Mouse (Mus musculus): ENCODE data around the gene Tcn2. TPM values are rescaled to one million over a fixed set of nuclear protein-coding genes. Genes with fewer than 3 reads are reported as not detected.
"Not testable (repeated sequence)": the region's sequence is repeated elsewhere in the genome, so short reads cannot be mapped to it uniquely, and the experiment has no call there.

Gene Tcn2
- total RNA-seq (2021), result 10 to 100 TPM; 44.5 to 54.0 TPM
- long read RNA-seq, experiment 1, transcript Tcn2-207 (10 exons, 2,027 nt), result major isoform, 19 of 57 reads
- long read RNA-seq, experiment 1, transcript Tcn2-205 (10 exons, 1,943 nt), result minor isoform, 5 of 57 reads
- long read RNA-seq, experiment 1, transcript Tcn2-203 (10 exons, 1,949 nt), result minor isoform, 16 of 57 reads
- long read RNA-seq, experiment 1, partial matches to known transcripts, result 5 of 57 reads
- long read RNA-seq, experiment 1, other reads (novel, unspliced or antisense), result 9 of 57 reads
- long read RNA-seq, experiment 2, transcript Tcn2-203 (10 exons, 1,949 nt), result major isoform, 21 of 68 reads
- long read RNA-seq, experiment 2, transcript Tcn2-207 (10 exons, 2,027 nt), result minor isoform, 20 of 68 reads
- long read RNA-seq, experiment 2, partial matches to known transcripts, result 9 of 68 reads
- long read RNA-seq, experiment 2, other reads (novel, unspliced or antisense), result 12 of 68 reads

DNA sequence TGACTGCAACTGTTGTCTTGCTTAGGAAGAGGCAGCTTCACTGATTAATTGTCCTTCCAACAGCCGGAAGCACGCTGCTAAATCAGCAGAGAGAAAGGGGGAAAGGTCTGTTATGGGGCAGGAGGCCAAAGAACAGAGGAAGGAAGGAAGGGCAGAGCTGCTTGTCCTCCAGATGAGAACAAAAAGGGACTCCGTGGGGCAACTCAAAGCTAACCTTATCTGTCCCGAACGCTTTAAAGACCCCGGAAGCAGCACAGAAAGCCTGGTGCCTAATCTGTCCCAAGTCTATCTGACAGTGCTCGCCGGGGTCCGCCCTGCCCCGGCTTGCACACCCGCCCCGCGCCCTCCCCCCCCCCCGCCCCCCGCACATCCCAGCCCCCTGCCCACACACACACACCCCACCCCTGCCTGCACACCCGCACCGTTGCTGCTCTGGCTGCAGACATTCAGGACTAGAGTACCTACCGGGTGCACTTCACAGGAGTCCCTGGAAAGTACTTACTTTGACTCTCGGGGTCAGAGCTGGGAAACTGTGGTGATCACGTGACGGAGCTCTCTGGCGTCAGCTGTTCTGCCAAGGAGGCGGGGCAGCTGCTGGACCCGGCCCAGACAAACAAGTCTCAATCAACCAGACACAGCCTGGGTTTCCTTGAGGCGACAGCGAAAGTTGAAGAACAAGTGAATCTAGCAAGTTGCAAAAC, at the start of gene Tcn2:
Gene Tcn2 (minus strand): TSS at position 649 of the 701 bp plus-strand sequence.
- peak; percentile 88 to 91 for DNase-seq
- intact Hi-C loops (cut with DNase I), result no loop called here

DNA sequence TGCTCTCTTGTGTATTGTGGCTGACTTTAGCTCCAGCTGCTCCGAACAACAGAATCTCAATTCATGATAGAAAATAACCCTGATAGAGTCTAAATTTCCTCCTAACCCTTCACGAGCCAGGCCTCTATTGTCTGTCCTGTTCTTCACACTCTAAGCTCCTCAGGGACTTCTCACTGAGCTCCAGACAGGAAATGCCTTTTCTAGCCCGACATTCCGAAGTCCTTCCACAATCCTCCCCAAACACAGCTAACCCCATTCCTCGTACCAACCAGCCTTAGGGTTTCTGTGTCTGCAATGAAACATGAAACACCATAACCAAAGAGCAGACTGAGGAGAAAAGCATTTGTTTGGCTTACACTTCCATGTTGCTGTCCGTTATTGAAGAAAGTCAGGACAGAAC, 49.6 kb upstream of the Tcn2 start:
- DNase-seq, result no peak
- intact Hi-C loops (cut with DNase I), result no loop called here

DNA sequence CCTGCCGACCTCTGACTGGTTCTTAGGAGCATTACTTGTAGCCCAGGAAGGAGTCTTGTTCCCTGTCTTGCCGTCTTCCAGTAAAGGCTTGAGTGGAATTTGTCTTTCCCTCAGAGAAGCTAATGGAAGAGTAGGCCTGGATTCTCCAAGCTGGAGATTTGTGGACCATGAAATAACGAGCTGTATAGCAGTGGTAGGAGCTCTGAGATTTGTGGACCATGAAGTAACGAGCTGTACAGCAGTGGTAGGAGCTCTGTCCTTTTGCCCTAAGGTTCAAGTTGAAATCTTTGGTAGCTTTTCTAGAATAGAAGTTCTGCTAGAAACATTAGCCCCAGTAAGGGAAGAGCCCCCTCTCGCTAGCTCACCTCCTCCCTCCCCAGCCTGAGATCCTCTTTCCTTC, 46.5 kb upstream of the Tcn2 start:
- DNase-seq, result no peak
- intact Hi-C loops (cut with DNase I), result no loop called here

DNA sequence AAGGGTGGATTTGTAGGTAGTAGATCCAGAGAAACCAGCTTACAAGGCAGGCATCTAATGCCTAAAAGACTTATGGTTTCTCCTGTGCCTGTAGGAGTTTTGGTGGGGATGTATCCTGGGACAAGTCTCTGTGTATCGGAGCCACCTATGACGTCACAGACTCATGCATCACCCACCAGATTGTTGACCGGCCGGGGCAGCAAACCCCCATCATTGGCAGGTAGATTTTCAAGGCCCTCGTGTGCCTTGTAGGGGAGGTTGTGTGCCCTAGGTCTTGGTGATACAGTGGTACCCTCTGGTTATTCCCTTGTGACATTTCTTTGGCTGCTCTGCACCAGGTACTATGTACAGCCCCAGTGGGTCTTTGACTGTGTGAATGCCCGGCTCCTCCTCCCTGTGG, 44.7 kb upstream of the Tcn2 start, which contains the start of gene 4930556J24Rik:
Gene 4930556J24Rik (minus strand): TSS at position 101 of the 400 bp plus-strand sequence.
- intact Hi-C loops (cut with DNase I), result no loop called here
- no peak for DNase-seq

DNA sequence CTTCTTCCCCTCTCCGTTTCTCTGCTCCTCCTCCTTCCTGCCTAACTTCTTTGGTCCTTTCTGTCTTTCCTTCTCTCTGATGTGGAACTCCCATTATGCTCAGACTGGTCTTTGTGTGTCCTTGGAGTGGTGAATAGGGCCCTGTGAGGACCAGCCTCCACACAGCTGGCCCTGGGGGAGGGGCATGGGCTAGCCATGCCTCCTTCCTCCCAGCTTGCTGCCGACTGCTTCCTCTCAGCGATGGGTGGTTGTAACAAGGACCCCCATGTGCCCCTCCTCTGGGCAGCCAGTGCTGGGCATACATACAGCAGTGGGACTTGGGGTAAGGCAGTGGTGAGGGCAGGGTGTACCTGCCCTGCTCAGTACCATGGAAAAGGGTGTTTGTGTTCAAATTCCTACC, 42.4 kb upstream of the Tcn2 start:
- no peak for DNase-seq
- intact Hi-C loops (cut with DNase I), result no loop called here

DNA sequence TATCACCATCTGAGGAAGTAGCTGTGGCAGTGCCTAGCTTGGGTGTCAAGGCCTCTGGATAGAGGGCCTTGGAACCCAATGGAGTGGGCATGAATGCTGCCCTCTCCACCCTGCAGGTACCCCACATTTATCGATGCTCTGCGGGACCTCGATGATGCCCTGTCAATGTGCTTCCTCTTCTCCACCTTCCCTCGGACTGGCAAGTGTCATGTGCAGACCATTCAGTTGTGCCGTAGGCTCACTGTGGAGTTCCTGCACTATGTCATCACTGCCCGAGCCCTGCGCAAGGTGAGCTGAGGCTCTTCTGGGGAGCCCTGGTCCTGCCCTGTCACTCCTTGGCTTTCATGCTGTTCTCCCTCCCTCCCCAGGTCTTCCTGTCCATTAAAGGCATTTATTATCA, 41.1 kb upstream of the Tcn2 start:
- intact Hi-C loops (cut with DNase I), result no loop called here
- no peak for DNase-seq

DNA sequence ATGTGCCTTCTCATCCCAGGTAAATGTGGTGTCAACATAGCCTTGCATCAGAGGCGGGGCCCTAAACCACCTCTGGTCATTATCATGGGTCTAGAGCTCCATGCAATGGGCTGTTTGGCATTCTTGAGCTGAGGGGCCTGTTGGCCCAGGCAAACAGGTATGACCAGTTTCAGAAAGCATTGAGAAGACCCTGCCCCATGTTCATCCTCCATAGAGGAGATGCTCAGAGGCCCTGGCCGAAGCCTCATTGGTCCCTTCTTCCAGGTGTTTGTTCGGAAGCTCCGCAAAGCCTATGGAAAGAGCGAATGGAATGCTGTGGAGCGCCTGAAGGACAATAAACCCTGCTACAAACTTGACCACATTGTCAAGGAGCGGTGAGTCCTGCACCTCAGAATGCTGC, 38.4 kb upstream of the Tcn2 start:
- intact Hi-C loops (cut with DNase I), result no loop called here
- no peak for DNase-seq

DNA sequence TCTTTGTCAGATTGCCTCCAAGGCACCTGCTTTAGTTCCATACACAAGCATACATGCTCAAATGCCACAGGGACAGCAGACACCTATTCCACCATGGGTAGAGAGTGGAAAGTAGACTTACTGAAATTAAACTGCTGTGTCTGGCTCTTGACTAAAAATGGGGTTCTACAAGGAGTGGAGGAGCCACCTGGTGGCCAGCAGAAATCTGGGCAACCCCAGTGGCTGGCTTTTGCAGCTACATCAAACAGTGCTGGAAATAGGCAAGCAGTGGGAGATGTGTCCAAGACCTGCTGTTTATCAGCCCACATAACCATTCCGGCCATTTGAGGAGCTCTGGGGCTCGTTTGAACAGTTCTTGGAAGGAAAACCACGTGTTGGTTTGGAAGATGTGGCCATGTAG, 37.9 kb upstream of the Tcn2 start:
- no peak for DNase-seq
- intact Hi-C loops (cut with DNase I), result no loop called here

DNA sequence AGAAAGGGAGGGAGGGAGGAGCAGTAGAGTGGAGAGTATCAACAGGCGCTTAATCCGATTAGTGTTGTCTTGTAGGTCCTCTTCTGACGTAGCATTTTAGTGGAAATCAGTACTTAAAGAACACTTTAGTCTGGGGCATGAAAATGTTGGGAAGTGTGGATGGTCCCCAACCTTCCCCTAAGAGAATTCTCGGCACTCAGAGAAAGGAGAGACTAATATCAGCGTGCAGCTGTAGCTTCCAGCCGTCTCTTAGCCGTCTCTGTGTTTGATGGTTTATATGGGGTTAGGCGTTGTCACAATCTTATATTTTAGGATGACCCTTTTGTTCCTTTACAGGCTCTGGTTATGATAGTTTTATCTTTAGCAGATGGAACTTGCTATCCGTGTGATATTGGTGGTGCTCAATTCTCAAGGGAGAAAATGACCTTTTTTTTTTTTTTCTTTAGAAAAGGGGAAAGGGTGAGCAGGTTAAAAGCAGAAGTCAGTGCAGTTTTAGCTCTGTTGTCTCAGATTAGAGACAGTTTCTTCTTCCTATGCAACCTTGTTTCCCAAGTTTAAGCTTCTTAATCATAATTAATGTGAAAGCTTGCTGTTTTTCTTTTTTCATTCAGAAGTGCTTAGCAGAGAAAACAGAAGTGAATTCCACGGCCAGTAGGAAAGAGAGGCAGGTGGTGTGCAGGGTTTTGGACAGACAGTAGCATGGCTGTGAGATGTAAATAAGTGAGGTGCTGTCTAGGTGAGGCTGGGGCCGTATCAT, 32.6 kb upstream of the Tcn2 start:
- DNase-seq, result no peak
- intact Hi-C loops (cut with DNase I), result no loop called here

DNA sequence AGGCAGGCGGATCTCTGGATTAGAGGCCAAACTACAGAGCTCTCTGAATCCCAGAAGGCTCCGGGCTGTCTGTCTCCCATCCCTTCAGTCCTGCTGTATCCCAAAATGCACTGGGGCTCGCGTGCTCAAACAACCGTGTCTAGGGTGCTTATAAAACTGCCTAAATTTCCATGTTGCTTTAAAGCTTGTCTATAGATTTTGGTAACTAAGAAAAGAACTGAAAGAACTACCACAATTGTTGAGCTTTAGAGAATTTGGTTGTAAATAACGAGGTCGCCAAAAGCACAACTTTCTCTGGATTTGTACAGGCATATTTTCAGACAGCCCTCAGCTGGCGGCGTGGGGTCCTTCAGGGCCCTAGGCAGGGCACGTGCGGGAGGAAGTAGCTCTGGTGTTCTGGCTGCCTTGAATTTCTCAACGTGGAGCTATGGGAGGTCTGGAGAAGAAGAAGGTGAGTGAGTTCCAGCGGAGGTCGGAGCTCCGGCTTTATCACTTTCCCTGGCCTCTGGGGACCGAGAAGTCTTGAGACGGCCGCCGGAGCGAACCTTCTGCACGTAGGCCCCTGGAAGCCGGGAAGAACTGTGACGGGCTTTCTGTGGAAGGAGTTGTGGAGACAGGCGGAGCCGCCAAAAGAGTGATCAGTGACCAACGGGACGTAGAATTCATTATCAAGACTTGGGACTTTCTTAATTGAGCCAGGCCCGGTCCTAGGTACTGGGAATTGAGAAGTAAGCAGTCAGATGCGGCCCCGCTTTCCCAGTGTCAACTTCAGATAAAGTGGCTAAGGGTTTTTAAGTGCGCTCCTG, 31.9 kb upstream of the Tcn2 start, which contains the start of gene Pes1:
Gene Pes1 (plus strand): TSS at position 366 of the 806 bp plus-strand sequence.
- intact Hi-C loops (cut with DNase I), result no loop called here
- DNase-seq, result peak; percentile 77 to 82

DNA sequence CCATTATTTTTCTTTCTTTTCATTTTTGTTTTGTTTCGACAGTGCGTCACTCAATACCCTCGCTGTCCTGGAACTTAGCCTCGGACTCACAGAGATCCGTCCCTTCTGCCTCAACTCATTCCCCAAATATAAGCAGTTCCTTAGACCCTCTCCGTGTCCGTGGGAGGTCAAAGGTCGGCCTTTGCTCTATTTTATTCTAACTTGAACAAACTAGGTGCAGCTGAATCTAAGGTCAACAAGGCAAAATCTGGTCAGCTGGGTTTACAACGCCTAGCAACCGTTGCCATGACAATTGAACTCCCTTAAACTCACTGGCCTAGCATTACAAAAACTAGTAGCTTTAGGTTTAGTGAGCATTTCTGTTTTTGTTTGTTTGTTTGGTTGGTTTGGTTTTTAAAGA, 31.2 kb upstream of the Tcn2 start:
- intact Hi-C loops (cut with DNase I), result no loop called here
- DNase-seq, result peak in 1 of 2 experiments; percentile 9

DNA sequence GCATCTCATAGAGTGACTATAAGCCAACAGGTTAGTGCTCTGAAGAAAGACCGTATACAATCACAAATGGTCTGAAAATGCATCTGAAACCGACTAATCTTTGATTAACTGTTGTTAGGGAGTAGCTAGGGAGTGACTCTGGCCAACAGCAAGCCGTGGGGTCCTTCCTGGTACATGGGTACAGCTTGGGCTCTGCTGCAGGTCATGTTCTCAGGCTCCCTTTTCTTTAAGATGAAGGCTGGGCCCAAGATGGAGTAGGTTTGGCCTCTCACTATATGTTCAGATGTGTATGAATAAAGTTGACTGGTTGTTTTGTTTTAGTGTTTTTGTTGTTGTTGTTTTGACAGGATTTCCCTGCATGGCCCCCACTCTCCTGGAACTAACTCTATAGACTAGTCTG, 29.8 kb upstream of the Tcn2 start:
- intact Hi-C loops (cut with DNase I), result no loop called here

DNA sequence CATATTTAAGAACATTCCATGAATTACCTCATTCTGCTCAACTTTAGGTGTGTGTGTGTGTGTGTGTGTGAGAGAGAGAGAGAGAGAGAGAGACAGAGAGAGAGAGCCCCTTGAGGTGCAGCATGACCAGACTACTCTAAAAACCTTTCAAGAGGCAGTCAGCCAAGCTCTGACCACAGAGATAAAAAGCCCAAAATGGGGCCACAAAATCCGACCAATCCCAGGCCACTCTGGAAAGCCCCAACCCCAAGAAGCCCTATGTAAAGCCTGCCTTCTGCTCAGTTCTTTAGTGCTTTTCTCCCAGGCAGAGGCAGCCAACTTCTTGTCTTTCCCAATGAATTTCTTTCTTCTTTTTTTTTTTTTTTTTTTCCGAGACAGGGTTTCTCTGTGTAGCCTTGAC, 28.9 kb upstream of the Tcn2 start:
- intact Hi-C loops (cut with DNase I), result no loop called here
- no peak for DNase-seq

More for the DNA sequence above, 29.8 kb upstream of the Tcn2 start:
- no peak for DNase-seq

DNA sequence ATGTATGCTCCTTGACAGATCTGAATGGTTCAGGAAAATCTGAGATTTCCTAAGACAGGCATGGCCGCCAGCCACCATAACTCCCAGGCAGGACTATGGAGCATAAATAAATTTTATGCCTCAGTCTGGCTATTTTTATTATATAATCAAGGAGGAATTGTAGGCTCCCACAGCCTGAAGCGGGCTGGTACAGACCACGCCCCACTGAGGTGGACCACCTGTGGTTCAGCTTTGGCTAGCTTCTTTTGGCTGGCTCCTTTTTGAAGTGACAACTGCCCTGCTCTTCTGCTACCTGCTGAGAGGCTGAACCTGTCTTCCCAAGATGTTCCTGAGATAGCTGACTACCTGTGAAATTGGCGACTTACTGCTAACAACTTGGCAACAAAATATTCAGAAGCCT, 23.4 kb upstream of the Tcn2 start:
- DNase-seq; intact Hi-C loops (cut with DNase I): not testable (repeated sequence)

DNA sequence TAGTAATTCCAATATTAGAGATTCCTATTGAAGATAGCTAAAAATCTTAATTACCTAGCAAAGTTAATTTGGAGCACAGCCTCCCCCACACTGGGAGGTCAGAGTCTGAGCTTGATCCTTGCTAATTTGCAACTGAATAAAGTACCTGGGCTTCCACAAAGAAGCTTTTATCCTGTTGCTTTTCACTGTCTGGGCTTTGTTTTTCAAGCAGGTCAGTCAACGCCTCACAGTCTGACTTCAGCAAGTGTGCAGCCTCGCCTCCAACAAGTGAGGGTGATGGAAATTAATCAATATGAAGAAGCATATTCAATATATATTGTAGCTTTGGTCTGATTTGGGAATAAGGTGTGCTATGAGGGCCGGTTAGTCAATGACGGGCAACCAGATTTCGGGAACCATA, 22.9 kb upstream of the Tcn2 start:
- intact Hi-C loops (cut with DNase I); DNase-seq: not testable (repeated sequence)

DNA sequence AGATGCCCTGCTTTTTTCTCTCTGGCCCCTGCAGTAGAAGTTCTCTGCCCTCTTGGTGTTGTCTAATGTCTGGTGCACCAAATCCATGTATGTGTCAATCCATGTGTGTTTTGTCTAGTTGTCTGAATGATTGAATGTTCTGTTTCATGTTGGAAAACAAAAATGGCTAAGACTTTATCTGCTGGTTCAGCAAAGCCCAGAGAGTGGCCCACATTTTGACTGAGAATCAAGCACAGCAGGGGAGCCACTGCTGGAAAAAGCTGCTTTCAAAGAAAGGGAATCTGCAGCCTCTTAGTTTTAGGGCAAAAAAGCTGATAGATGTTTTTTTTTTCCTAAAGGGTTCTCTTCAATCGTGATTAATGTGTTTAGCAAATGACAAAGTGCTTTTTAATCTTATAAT, 14.4 kb upstream of the Tcn2 start:
- intact Hi-C loops (cut with DNase I), result no loop called here
- DNase-seq, result no peak

DNA sequence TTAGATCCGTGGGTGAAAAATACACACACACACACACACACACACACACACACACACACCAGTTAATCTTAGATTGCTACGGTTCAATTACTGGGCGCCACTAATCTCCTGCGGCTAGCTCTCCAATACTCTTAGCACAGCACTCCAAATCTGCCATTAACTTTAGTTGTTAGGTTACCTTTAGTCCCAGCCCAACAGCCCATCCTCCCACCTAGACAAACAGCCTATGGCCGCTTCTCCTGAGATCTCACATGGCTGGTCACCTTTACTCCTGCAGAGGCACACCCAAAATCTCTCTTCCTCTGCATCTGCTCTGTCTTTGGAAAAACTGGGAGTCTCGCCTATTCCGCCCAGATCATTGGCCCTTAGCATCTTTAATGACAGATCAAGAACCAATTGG, 9.4 kb upstream of the Tcn2 start:
- no peak for DNase-seq

DNA sequence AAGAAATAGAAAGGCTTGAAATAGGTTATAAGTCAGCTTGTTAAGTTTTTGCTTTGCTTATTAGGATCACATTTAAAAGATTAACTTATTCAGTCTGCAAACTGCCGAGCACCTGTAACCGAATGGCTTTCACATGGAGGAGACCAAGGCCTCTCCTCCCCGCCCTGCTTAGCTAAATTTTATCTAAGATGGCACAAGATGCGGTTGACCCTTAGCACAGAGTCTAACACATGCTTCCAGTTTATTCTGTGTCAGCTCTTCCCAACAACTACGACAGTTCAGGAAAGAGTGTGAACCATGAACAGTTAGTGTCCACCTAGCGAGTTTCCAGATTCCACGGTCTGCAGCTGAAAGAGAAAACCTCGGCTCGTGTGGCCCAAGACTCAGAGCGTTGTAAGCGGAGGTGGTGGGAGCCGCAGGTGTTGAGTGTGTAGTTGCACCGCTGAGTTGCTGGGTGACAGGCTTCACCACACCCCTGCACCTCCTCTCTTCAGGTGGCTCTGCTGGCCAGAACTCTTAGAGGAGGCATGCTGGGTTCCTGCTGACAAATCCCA, 5.4 kb upstream of the Tcn2 start:
- intact Hi-C loops (cut with DNase I), result no loop called here
- DNase-seq, result no peak

More for the DNA sequence above, 9.4 kb upstream of the Tcn2 start:
- intact Hi-C loops (cut with DNase I), result no loop called here

DNA sequence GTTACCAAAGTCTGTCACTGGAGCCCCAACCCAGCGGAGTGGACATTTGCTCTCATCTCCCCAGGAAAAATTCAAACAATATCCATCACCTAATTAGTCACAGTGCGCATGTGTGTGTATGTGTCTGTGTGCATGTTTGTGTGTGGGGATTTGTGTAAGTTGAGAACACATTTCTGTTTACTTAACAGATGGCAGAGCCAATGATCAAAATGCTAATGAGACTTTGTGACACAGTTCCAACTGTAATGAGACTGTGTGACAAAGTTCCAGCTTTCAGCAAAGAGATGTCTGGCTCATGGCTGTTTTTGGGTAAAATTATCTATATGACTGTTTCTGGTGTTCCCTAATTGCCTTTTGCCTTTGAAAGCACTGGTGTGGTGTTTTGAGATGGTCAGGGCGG, 4.4 kb upstream of the Tcn2 start:
- DNase-seq, result no peak
- intact Hi-C loops (cut with DNase I), result no loop called here

DNA sequence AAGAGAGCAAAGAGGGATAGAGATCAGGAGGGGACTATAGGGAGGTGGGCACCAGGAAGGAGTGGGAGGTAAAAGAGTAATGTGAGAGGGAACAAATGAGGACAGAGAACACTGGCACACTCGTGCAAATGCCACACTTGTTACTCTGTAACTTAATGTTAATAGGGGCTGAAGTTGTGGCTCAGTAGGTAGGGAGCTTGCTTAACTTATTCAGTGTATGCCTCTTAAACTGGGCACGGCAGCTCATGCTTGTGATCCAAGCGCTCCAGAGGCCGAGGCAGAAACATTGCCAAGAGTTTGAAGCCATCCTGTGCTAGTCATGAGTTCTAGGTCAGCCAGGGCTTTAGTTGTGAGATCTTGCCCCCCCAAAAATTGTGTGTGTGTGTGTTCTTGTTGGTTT, 3.2 kb upstream of the Tcn2 start:
- DNase-seq, result no peak
- intact Hi-C loops (cut with DNase I), result no loop called here
